Mouse (Mus musculus) brain, embryonic 14.5 days (tissue): Measurements from ENCODE around the gene Aqp6.

Experiments
- CTCF ChIP-seq: fragments of 200-500 bp; IDR thresholded peaks from 2 replicates; pipeline ENCODE4 v1.5.1; 2012; ENCODE audit warnings: inconsistent platforms, mild to moderate bottlenecking, moderate library complexity, borderline replicate concordance; ENCODE audit not compliant: insufficient read depth, insufficient read length; ENCODE audit errors: extremely low read depth
- POLR2A ChIP-seq: fragments of 200-500 bp; IDR thresholded peaks from 2 replicates; pipeline ENCODE4 v1.6.1; 2012; ENCODE audit warnings: mild to moderate bottlenecking, inconsistent platforms, borderline replicate concordance; ENCODE audit not compliant: poor library complexity, insufficient read depth, insufficient read length, severe bottlenecking; ENCODE audit errors: extremely low read depth

- TF ChIP-seq CTCF (no peak), POLR2A (no peak)
Observed at GRCm38 (mm10) chr15:99638124-99638485, 36.9 kb downstream of the Aqp6 start.
